Mouse (Mus musculus): ENCODE measurements at regions not wholly inside any gene's neighbourhood (a gene's known extent, or its start where the extent isn't known, plus 50 kb on each side); places are given as distances from the start of the nearest gene placed in this dataset.

GRCm38 (mm10) chr13:45239153-45239552 is 150.4 kb upstream of the Mylip start:
- Histone ChIP-seq H3K4me3 (replicated peaks; ENCODE audit: low read length) (no peak overlapping the region), H3K4me1 (replicated peaks; ENCODE audit: control insufficient read depth, insufficient read depth, low read length) (0 out of 2 replicates have a peak, but pooled peaks cover 5% of the 10 kb centered on the region), H3K9ac (no peak overlapping the region), H3K9me3 (ENCODE audit: control insufficient read depth, low read length) (no peaks in the 10 kb centered on the region), H3K27ac (peak overlapping the region; percentile 0; the same call in 1 of the 2 replicates), H3K4me2 (replicated peaks) (peak overlapping the region; percentile 23; the same call in 1 of the 2 replicates), H3K36me3 (replicated peaks; ENCODE audit: control insufficient read depth, insufficient read depth) (no peaks in the 10 kb centered on the region), H3K27me3 (ENCODE audit: control insufficient read depth, insufficient read depth, low read length) (no peaks in the 10 kb centered on the region)
- DNase-seq (ENCODE audit: low spot score): peak; percentile 59
- WGBS: 51% methylated on average over 9 of the region's 9 CpGs
- ATAC-seq (ENCODE audit: low FRiP score): peak; percentile 71

DNA sequence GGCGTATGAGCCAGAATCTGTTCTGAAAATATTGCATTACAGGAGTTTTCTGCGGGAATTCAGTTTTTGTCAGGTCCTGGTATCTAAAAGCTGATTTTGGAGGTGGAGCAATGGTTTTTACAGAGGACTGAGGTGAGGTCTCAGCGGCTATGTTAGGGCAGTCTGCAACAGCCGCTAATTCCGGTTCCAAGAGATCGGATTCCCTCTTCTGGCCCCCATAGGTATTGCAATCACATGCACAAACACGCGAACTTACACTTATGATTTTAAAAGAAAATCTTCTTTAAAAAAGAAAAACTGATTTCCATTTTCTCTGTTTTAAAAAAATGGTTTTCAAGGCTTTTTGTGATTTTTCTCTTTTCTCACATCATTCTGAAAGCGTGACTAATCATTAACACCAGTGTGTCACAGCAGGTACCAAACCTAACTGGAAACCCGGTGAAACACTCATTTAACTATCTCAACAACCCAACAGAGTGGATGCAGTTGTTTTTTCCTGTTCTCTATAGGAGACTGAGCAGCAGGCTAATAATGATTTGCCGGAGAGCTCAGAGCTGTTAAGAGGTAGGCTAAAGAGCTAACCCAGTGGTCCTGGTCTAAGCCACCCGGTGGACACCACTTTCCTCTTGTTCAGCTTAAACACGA is 149.4 kb upstream of the Mylip start:
- H3K9ac ChIP-seq: no peak overlapping the region
- DNase-seq (ENCODE audit: low spot score) (no peak), ATAC-seq (ENCODE audit: low FRiP score) (no peak)
- H3K27me3 ChIP-seq (ENCODE audit: control insufficient read depth, insufficient read depth, low read length): no peaks in the 10 kb centered on the region
- H3K36me3 ChIP-seq (replicated peaks; ENCODE audit: control insufficient read depth, insufficient read depth): no peaks in the 10 kb centered on the region
- no peak overlapping the region for H3K27ac ChIP-seq
- no peak overlapping the region for H3K4me2 ChIP-seq (replicated peaks)
- H3K4me1 ChIP-seq (replicated peaks; ENCODE audit: control insufficient read depth, insufficient read depth, low read length): 0 out of 2 replicates have a peak, but pooled peaks cover 5% of the 10 kb centered on the region
- WGBS: 78% methylated on average over 13 of the region's 13 CpGs
- H3K9me3 ChIP-seq (ENCODE audit: control insufficient read depth, low read length): no peaks in the 10 kb centered on the region
- no peak overlapping the region for H3K4me3 ChIP-seq (replicated peaks; ENCODE audit: low read length)

GRCm38 (mm10) chr13:45242261-45242660 is 147.3 kb upstream of the Mylip start:
- 60% methylated on average over 3 of the region's 3 CpGs for WGBS
- H3K27ac ChIP-seq: no peak overlapping the region

GRCm38 (mm10) chr13:45242750-45243149 is 146.8 kb upstream of the Mylip start:
- Histone ChIP-seq H3K27ac (no peak overlapping the region), H3K27me3 (ENCODE audit: control insufficient read depth, insufficient read depth, low read length) (no peaks in the 10 kb centered on the region), H3K4me1 (replicated peaks; ENCODE audit: control insufficient read depth, insufficient read depth, low read length) (0 out of 2 replicates have a peak, but pooled peaks cover 9% of the 10 kb centered on the region), H3K9me3 (ENCODE audit: control insufficient read depth, low read length) (no peaks in the 10 kb centered on the region), H3K4me2 (replicated peaks) (no peak overlapping the region), H3K4me3 (replicated peaks; ENCODE audit: low read length) (no peak overlapping the region), H3K36me3 (replicated peaks; ENCODE audit: control insufficient read depth, insufficient read depth) (no peaks in the 10 kb centered on the region), H3K9ac (no peak overlapping the region)
- 80% methylated on average over 12 of the region's 12 CpGs for WGBS
- ATAC-seq (ENCODE audit: low FRiP score): no peak
- no peak for DNase-seq (ENCODE audit: low spot score)

More at GRCm38 (mm10) chr13:45242261-45242660, 147.3 kb upstream of the Mylip start:
- Histone ChIP-seq H3K9me3 (ENCODE audit: control insufficient read depth, low read length) (no peaks in the 10 kb centered on the region), H3K27me3 (ENCODE audit: control insufficient read depth, insufficient read depth, low read length) (no peaks in the 10 kb centered on the region), H3K4me1 (replicated peaks; ENCODE audit: control insufficient read depth, insufficient read depth, low read length) (0 out of 2 replicates have a peak, but pooled peaks cover 9% of the 10 kb centered on the region), H3K9ac (no peak overlapping the region), H3K4me2 (replicated peaks) (no peak overlapping the region), H3K4me3 (replicated peaks; ENCODE audit: low read length) (no peak overlapping the region), H3K36me3 (replicated peaks; ENCODE audit: control insufficient read depth, insufficient read depth) (no peaks in the 10 kb centered on the region)
- ATAC-seq (ENCODE audit: low FRiP score) (no peak), DNase-seq (ENCODE audit: low spot score) (no peak)

DNA sequence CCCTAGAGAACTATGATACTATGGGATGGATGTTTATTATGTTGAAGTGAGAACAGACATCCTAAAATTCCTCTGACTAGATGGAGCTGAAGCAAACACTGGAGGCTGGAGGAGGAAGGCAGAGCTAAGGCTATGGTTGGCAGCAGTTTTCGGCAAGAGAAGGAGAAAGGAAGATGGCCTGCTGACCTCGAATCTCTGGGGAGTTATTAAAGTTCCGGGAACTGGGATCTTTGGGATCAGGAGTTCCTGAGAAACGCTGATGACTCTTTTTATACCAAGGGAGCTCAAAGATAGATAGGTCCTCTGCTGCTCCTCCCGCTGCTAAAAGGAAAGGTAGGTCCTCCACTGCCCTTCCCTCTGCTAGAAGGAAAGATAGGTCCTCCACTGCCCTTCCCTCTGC is 143.9 kb upstream of the Mylip start:
- 73% methylated on average over 5 of the region's 5 CpGs for WGBS
- H3K27ac ChIP-seq: no peak overlapping the region
- no peaks in the 10 kb centered on the region for H3K36me3 ChIP-seq (replicated peaks; ENCODE audit: control insufficient read depth, insufficient read depth)
- no peaks in the 10 kb centered on the region for H3K9me3 ChIP-seq (ENCODE audit: control insufficient read depth, low read length)
- ATAC-seq (ENCODE audit: low FRiP score) (no peak), DNase-seq (ENCODE audit: low spot score) (no peak)
- no peaks in the 10 kb centered on the region for H3K27me3 ChIP-seq (ENCODE audit: control insufficient read depth, insufficient read depth, low read length)
- H3K9ac ChIP-seq: no peak overlapping the region
- no peak overlapping the region for H3K4me3 ChIP-seq (replicated peaks; ENCODE audit: low read length)
- 0 out of 2 replicates have a peak, but pooled peaks cover 4% of the 10 kb centered on the region for H3K4me1 ChIP-seq (replicated peaks; ENCODE audit: control insufficient read depth, insufficient read depth, low read length)
- H3K4me2 ChIP-seq (replicated peaks): no peak overlapping the region

GRCm38 (mm10) chr13:45246341-45246740 is 143.2 kb upstream of the Mylip start:
- Histone ChIP-seq H3K9me3 (ENCODE audit: control insufficient read depth, low read length) (no peaks in the 10 kb centered on the region), H3K36me3 (replicated peaks; ENCODE audit: control insufficient read depth, insufficient read depth) (no peaks in the 10 kb centered on the region), H3K4me3 (replicated peaks; ENCODE audit: low read length) (no peak overlapping the region), H3K27me3 (ENCODE audit: control insufficient read depth, insufficient read depth, low read length) (no peaks in the 10 kb centered on the region), H3K4me2 (replicated peaks) (no peak overlapping the region), H3K27ac (no peak overlapping the region), H3K4me1 (replicated peaks; ENCODE audit: control insufficient read depth, insufficient read depth, low read length) (0 out of 2 replicates have a peak, but pooled peaks cover 4% of the 10 kb centered on the region), H3K9ac (no peak overlapping the region)
- 76% methylated on average over 2 of the region's 2 CpGs for WGBS
- DNase-seq (ENCODE audit: low spot score): no peak
- no peak for ATAC-seq (ENCODE audit: low FRiP score)

DNA sequence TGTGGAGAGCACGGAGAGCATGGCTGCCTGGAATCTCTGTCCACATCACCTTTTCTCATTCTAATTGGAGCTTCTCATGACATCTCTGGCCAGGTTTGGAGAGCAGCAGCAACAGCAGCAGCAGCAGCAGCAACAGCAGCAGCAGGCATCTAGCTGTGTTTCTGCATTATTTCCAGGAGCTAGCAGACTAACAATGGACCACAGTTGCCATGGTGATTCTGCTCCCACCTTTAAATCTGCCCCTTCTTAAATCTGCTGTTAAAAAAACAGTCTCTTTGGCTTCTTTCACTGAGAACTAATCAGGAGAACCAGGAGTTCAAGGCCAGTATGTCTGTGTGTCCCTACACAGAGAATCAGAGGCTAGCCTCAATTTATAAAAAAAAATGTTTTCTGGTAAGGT is 139.5 kb upstream of the Mylip start:
- no peak overlapping the region for H3K9ac ChIP-seq
- no peaks in the 10 kb centered on the region for H3K27me3 ChIP-seq (ENCODE audit: control insufficient read depth, insufficient read depth, low read length)
- H3K4me2 ChIP-seq (replicated peaks): no peak overlapping the region
- 0 out of 2 replicates have a peak, but pooled peaks cover 4% of the 10 kb centered on the region for H3K4me1 ChIP-seq (replicated peaks; ENCODE audit: control insufficient read depth, insufficient read depth, low read length)
- H3K36me3 ChIP-seq (replicated peaks; ENCODE audit: control insufficient read depth, insufficient read depth): no peaks in the 10 kb centered on the region
- DNase-seq (ENCODE audit: low spot score): no peak
- WGBS: 35% methylated on average over 1 of the region's 1 CpGs
- no peak overlapping the region for H3K4me3 ChIP-seq (replicated peaks; ENCODE audit: low read length)
- no peak for ATAC-seq (ENCODE audit: low FRiP score)
- no peak overlapping the region for H3K27ac ChIP-seq
- no peaks in the 10 kb centered on the region for H3K9me3 ChIP-seq (ENCODE audit: control insufficient read depth, low read length)

DNA sequence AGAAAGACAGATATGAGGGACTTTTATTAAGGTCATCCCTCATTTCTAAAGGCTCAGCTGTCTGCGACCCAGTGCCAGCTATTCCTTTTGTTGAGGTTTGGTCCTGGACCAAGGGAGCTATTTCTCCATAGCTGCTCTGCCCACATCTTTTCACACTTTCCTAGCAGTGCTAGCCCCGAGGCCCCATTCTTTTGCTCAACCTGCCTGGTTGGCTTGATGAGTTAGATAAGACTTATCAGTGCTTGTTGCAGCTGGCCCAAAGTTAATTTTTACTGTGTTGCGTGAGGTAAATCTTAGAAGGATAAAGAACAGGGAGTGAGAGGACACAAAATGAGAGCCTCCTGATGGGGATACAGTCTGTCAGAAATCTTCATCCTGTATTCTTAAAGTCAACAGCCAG is 138.5 kb upstream of the Mylip start:
- H3K27me3 ChIP-seq (ENCODE audit: control insufficient read depth, insufficient read depth, low read length): no peaks in the 10 kb centered on the region
- 85% methylated on average over 3 of the region's 3 CpGs for WGBS
- H3K4me2 ChIP-seq (replicated peaks): no peak overlapping the region
- no peak overlapping the region for H3K9ac ChIP-seq
- no peak overlapping the region for H3K27ac ChIP-seq
- H3K9me3 ChIP-seq (ENCODE audit: control insufficient read depth, low read length): no peaks in the 10 kb centered on the region
- no peaks in the 10 kb centered on the region for H3K36me3 ChIP-seq (replicated peaks; ENCODE audit: control insufficient read depth, insufficient read depth)
- no peak overlapping the region for H3K4me3 ChIP-seq (replicated peaks; ENCODE audit: low read length)
- DNase-seq (ENCODE audit: low spot score) (no peak), ATAC-seq (ENCODE audit: low FRiP score) (no peak)
- H3K4me1 ChIP-seq (replicated peaks; ENCODE audit: control insufficient read depth, insufficient read depth, low read length): no peaks in the 10 kb centered on the region

- Histone ChIP-seq H3K27ac (no peak overlapping the region), H3K4me1 (replicated peaks; ENCODE audit: control insufficient read depth, insufficient read depth, low read length) (no peaks in the 10 kb centered on the region), H3K4me3 (replicated peaks; ENCODE audit: low read length) (no peak overlapping the region), H3K9me3 (ENCODE audit: control insufficient read depth, low read length) (no peaks in the 10 kb centered on the region), H3K4me2 (replicated peaks) (no peak overlapping the region), H3K27me3 (ENCODE audit: control insufficient read depth, insufficient read depth, low read length) (no peaks in the 10 kb centered on the region), H3K36me3 (replicated peaks; ENCODE audit: control insufficient read depth, insufficient read depth) (no peaks in the 10 kb centered on the region), H3K9ac (no peak overlapping the region)
- DNase-seq (ENCODE audit: low spot score) (no peak), ATAC-seq (ENCODE audit: low FRiP score) (no peak)
- 65% methylated on average over 3 of the region's 3 CpGs for WGBS
Measured at GRCm38 (mm10) chr13:45252126-45252525, 137.4 kb upstream of the Mylip start.

GRCm38 (mm10) chr13:45253221-45253620 is 136.3 kb upstream of the Mylip start:
- H3K4me2 ChIP-seq (replicated peaks): no peak overlapping the region
- ATAC-seq (ENCODE audit: low FRiP score) (no peak), DNase-seq (ENCODE audit: low spot score) (no peak)
- H3K36me3 ChIP-seq (replicated peaks; ENCODE audit: control insufficient read depth, insufficient read depth): no peaks in the 10 kb centered on the region
- no peak overlapping the region for H3K9ac ChIP-seq
- WGBS: 52% methylated on average over 2 of the region's 2 CpGs
- no peaks in the 10 kb centered on the region for H3K27me3 ChIP-seq (ENCODE audit: control insufficient read depth, insufficient read depth, low read length)
- H3K27ac ChIP-seq: no peak overlapping the region
- H3K9me3 ChIP-seq (ENCODE audit: control insufficient read depth, low read length): no peaks in the 10 kb centered on the region
- H3K4me1 ChIP-seq (replicated peaks; ENCODE audit: control insufficient read depth, insufficient read depth, low read length): no peaks in the 10 kb centered on the region
- H3K4me3 ChIP-seq (replicated peaks; ENCODE audit: low read length): no peak overlapping the region
